Mouse (Mus musculus) CH12.LX (cell line): ENCODE data around the gene Rnd1. TPM values are rescaled to one million over a fixed set of nuclear protein-coding genes. Genes with fewer than 3 reads are reported as not detected.

Experiments
- DNase-seq: peaks from one replicate; pipeline ENCODE4 v3.0.0-alpha.2; 2013; ENCODE audit errors: extremely low read depth
- H3K27ac ChIP-seq: 2 replicates; pipeline ENCODE4 v1.5.1; 2012; ENCODE audit warnings: low read depth, mild to moderate bottlenecking, control low read depth, moderate library complexity; ENCODE audit not compliant: insufficient read depth
- H3K27me3 ChIP-seq: replicated peaks from 2 replicates; pipeline ENCODE3; 2012; ENCODE audit warnings: inconsistent platforms
- H3K36me3 ChIP-seq, 2 experiments: replicated peaks in 1 of 2; 2 replicates each; pipeline versions ENCODE3 to v1.6.1; 2012; ENCODE audit warnings: inconsistent platforms in 1 of 2, low read length in 1 of 2, mild to moderate bottlenecking in 1 of 2, mixed read lengths in 1 of 2, moderate library complexity in 1 of 2; ENCODE audit not compliant: control insufficient read depth in 1 of 2, insufficient read depth in 1 of 2
- H3K4me1 ChIP-seq, 2 experiments: 2 replicates each; pipeline ENCODE4 v1.6.1; 2012; ENCODE audit warnings: inconsistent platforms in 1 of 2, moderate library complexity in 1 of 2; ENCODE audit not compliant: insufficient read depth in 2 of 2, control insufficient read depth in 1 of 2
- H3K4me2 ChIP-seq: 2 replicates; pipeline ENCODE4 v1.6.1; 2012; ENCODE audit warnings: low read depth, mild to moderate bottlenecking, control low read depth; ENCODE audit not compliant: poor library complexity, insufficient read depth, severe bottlenecking
- H3K4me3 ChIP-seq, 3 experiments: fragments of 150-350 bp in 1 of 3; sonication (generic) in 1 of 3; replicated peaks in 1 of 3; 2 replicates each; pipeline versions ENCODE3 to v1.5.1; 2011 to 2012; ENCODE audit warnings: low read depth in 2 of 3, low read length in 2 of 3, mild to moderate bottlenecking in 2 of 3, moderate library complexity in 2 of 3, control low read depth in 1 of 3, improper control_type of control experiment in 1 of 3, inconsistent platforms in 1 of 3, mixed read lengths in 1 of 3; ENCODE audit not compliant: poor library complexity in 1 of 3
- H3K79me2 ChIP-seq: replicated peaks from 2 replicates; pipeline ENCODE4 v1.6.1; 2012; ENCODE audit warnings: mild to moderate bottlenecking, moderate library complexity; ENCODE audit not compliant: control insufficient read depth, poor library complexity, insufficient read depth, severe bottlenecking; ENCODE audit errors: extremely low read depth
- H3K9ac ChIP-seq: 2 replicates; pipeline ENCODE4 v1.6.1; 2012; ENCODE audit warnings: low read depth, mild to moderate bottlenecking, control low read depth, moderate library complexity; ENCODE audit not compliant: insufficient read depth
- H3K9me3 ChIP-seq: replicated peaks from 2 replicates; pipeline ENCODE3; 2012; ENCODE audit warnings: low read length, inconsistent platforms, mixed read lengths
- CHD1 ChIP-seq: IDR thresholded peaks from 2 replicates; pipeline ENCODE4 v1.6.1; 2012; ENCODE audit warnings: low read depth, low read length, improper control_type of control experiment, inconsistent platforms
- EP300 ChIP-seq: IDR thresholded peaks from 2 replicates; pipeline ENCODE4 v1.6.1; 2011; ENCODE audit warnings: low read length, improper control_type of control experiment
- IRF4 ChIP-seq: IDR thresholded peaks from 2 replicates; pipeline ENCODE4 v1.6.1; 2014; ENCODE audit warnings: low read depth, mild to moderate bottlenecking, inconsistent platforms, low read length, improper control_type of control experiment
- MAFK ChIP-seq: IDR thresholded peaks from 2 replicates; pipeline ENCODE4 v1.6.1; 2011; ENCODE audit warnings: low read length, improper control_type of control experiment; ENCODE audit not compliant: insufficient replicate concordance
- MXI1 ChIP-seq: IDR thresholded peaks from 2 replicates; pipeline ENCODE4 v1.6.1; 2011; ENCODE audit warnings: mild to moderate bottlenecking, low read depth, low read length, improper control_type of control experiment
- NELFE ChIP-seq: IDR thresholded peaks from 2 replicates; pipeline ENCODE4 v1.6.1; 2011; ENCODE audit warnings: low read depth, low read length, improper control_type of control experiment
- PAX5 ChIP-seq: IDR thresholded peaks from 2 replicates; pipeline ENCODE4 v1.6.1; 2012; ENCODE audit warnings: low read length, inconsistent platforms, mixed read lengths
- RCOR1 ChIP-seq: conservative IDR thresholded peaks from 2 replicates; pipeline ENCODE4 v1.6.1; 2012; ENCODE audit warnings: low read depth, mild to moderate bottlenecking, inconsistent platforms, low read length, improper control_type of control experiment
- TBP ChIP-seq: conservative IDR thresholded peaks from 2 replicates; pipeline ENCODE4 v1.6.1; 2011; ENCODE audit warnings: low read depth, low read length, improper control_type of control experiment
- TCF12 ChIP-seq: IDR thresholded peaks from 2 replicates; pipeline ENCODE4 v1.6.1; 2014; ENCODE audit warnings: low read depth, mild to moderate bottlenecking, inconsistent platforms, low read length, improper control_type of control experiment
- UBTF ChIP-seq: IDR thresholded peaks from 2 replicates; pipeline ENCODE4 v1.6.1; 2012; ENCODE audit warnings: low read depth, mild to moderate bottlenecking, inconsistent platforms, low read length, improper control_type of control experiment, moderate library complexity
- ZC3H11A ChIP-seq: IDR thresholded peaks from 2 replicates; pipeline ENCODE4 v1.6.1; 2012; ENCODE audit warnings: low read depth, mild to moderate bottlenecking, inconsistent platforms, low read length, improper control_type of control experiment
- ZKSCAN1 ChIP-seq: IDR thresholded peaks from 2 replicates; pipeline ENCODE4 v1.6.1; 2012; ENCODE audit warnings: low read depth, inconsistent platforms, low read length, improper control_type of control experiment, borderline replicate concordance
- dilution Hi-C: fragments of 300-500 bp; cut with MboI; formaldehyde crosslinking; loops from 2 replicates; pipeline ENCODE4 v1.14.3; 2020; ENCODE audit warnings: low sequenced_read_pairs; ENCODE audit not compliant: extremely low pct_unique_long_range_greater_than_20kb, extremely low pct_ligation_motif_present
- in situ Hi-C: fragments of 300-500 bp; cut with MboI; formaldehyde crosslinking; loops from 3 replicates; pipeline ENCODE4 v1.14.3; 2019; ENCODE audit warnings: low sequenced_read_pairs, low pct_ligation_motif_present, low pct_unique_long_range_greater_than_20kb, mixed read lengths
- polyA plus RNA-seq: library from polyadenylated mRNA; unstranded; fragments of >175 nt; gene quantifications from 2 replicates; pipeline ENCODE4 v1.2.1, GENCODE M21; 2012; ENCODE audit warnings: low read depth; ENCODE audit not compliant: insufficient read length
- total RNA-seq, 2 experiments: library from RNA; depleted of rRNA; stranded (reverse); fragments of 300-350 nt in 1 of 2; fragments of >200 nt in 1 of 2; gene quantifications; 2 replicates each; pipeline ENCODE4 v1.2.3; 2012 to 2014

The Rnd1 gene
- total and polyA plus RNA-seq, 3 experiments: 6.0 to 9.4 (median 6.3) TPM

GRCm38 (mm10) chr15:98634541-98635081, 42.6 kb downstream of the Rnd1 start:
- Histone ChIP-seq H3K27ac (no peak overlapping the region), H3K9ac (peak overlapping the region; percentile 46), H3K79me2 (no peaks in the 10 kb centered on the region), H3K9me3 (no peaks in the 10 kb centered on the region), H3K4me1 (peaks cover 12 to 49% of the 10 kb centered on the region in 2 experiments), H3K36me3 (no peaks in the 10 kb centered on the region), H3K4me3 (peak overlapping the region; percentile 50 to 54 (median 51)), H3K4me2 (peak overlapping the region; percentile 94), H3K27me3 (peaks cover 86% of the 10 kb centered on the region)
- in situ Hi-C loops: loop anchor here (5.0 kb wide), 1 partner anchor 67 kb away; no protein-coding TSS in a partner anchor
- dilution Hi-C loops: no loop called here
- TF ChIP-seq CHD1: no peak
- TF ChIP-seq TCF12: no peak
- no peak for TF ChIP-seq RCOR1
- no peak for TF ChIP-seq PAX5
- TF ChIP-seq NELFE: no peak
- DNase-seq: peak; percentile 37

- no peak for DNase-seq
- in situ Hi-C loops (loop anchor here (5.0 kb wide), 1 partner anchor 67 kb away; no protein-coding TSS in a partner anchor), dilution Hi-C loops (no loop called here)
These were observed 43.3 kb downstream of the Rnd1 start for GRCm38 (mm10) chr15:98633822-98634470.

GRCm38 (mm10) chr15:98632921-98633320, 44.3 kb downstream of the Rnd1 start:
- dilution Hi-C loops: no loop called here
- H3K27me3 ChIP-seq: peaks cover 96% of the 10 kb centered on the region
- no peaks in the 10 kb centered on the region for H3K9me3 ChIP-seq
- no peak overlapping the region for H3K4me3 ChIP-seq
- H3K36me3 ChIP-seq: no peaks in the 10 kb centered on the region
- H3K4me1 ChIP-seq: peaks cover 12 to 45% of the 10 kb centered on the region in 2 experiments
- no peak overlapping the region for H3K9ac ChIP-seq
- no peaks in the 10 kb centered on the region for H3K79me2 ChIP-seq
- H3K4me2 ChIP-seq: no peak overlapping the region
- DNase-seq: peak; percentile 70
- no peak overlapping the region for H3K27ac ChIP-seq
- TF ChIP-seq IRF4 (peak; percentile 13; the same call in 1 of the 2 replicates), ZKSCAN1 (no peak), TBP (no peak), ZC3H11A (no peak), MAFK (no peak), MXI1 (0 out of 2 replicates have a peak, but pooled peaks have one; percentile 47), NELFE (no peak)
- in situ Hi-C loops: loop anchor here (5.0 kb wide), 1 partner anchor 66 kb away; no protein-coding TSS in a partner anchor

More at GRCm38 (mm10) chr15:98633822-98634470, 43.3 kb downstream of the Rnd1 start:
- H3K36me3 ChIP-seq: no peaks in the 10 kb centered on the region
- H3K79me2 ChIP-seq: no peaks in the 10 kb centered on the region
- TF ChIP-seq UBTF (peak; percentile 67; the same call in 1 of the 2 replicates), EP300 (0 out of 2 replicates have a peak, but pooled peaks have one; percentile 14), NELFE (no peak)
- H3K4me2 ChIP-seq: peak overlapping the region; percentile 94
- H3K9ac ChIP-seq: peak overlapping the region; percentile 46; the same call in 1 of the 2 replicates
- peak overlapping the region; percentile 50 to 54 (median 51) for H3K4me3 ChIP-seq
- H3K9me3 ChIP-seq: no peaks in the 10 kb centered on the region
- H3K4me1 ChIP-seq: peaks cover 12 to 45% of the 10 kb centered on the region in 2 experiments
- H3K27me3 ChIP-seq: peaks cover 89% of the 10 kb centered on the region
- no peak overlapping the region for H3K27ac ChIP-seq
